Mouse (Mus musculus) erythroblast, embryonic 14.5 days (primary cell): ENCODE measurements around the gene Rad54l. TPM values are rescaled to one million over a fixed set of nuclear protein-coding genes. Genes with fewer than 3 reads are reported as not detected.

Experiments
- H3K27me3 ChIP-seq: 2 replicates; pipeline ENCODE4 v1.6.1; 2012; ENCODE audit warnings: inconsistent platforms; ENCODE audit not compliant: control insufficient read depth
- H3K36me3 ChIP-seq: 2 replicates; pipeline ENCODE4 v1.6.1; 2012; ENCODE audit warnings: mild to moderate bottlenecking, inconsistent platforms; ENCODE audit not compliant: control insufficient read depth
- H3K4me1 ChIP-seq: 2 replicates; pipeline ENCODE4 v1.6.1; 2012; ENCODE audit warnings: inconsistent platforms; ENCODE audit not compliant: control insufficient read depth
- H3K4me3 ChIP-seq: replicated peaks from 2 replicates; pipeline ENCODE3; 2012; ENCODE audit warnings: moderate library complexity, mild to moderate bottlenecking, inconsistent platforms
- H3K9me3 ChIP-seq: 2 replicates; pipeline ENCODE4 v1.6.1; 2012; ENCODE audit warnings: low read length, inconsistent platforms, mixed read lengths; ENCODE audit not compliant: control insufficient read depth
- GATA1 ChIP-seq: IDR thresholded peaks from 2 replicates; pipeline ENCODE4 v1.6.1; 2012; ENCODE audit warnings: low read length, inconsistent platforms, mixed read lengths
- TAL1 ChIP-seq: IDR thresholded peaks from 3 replicates; pipeline ENCODE4 v1.6.1; 2012; ENCODE audit warnings: low read length, inconsistent platforms, mixed read lengths
- polyA plus RNA-seq: library from polyadenylated mRNA; stranded (reverse); fragments of >175 nt; gene quantifications from 2 replicates; pipeline ENCODE4 v1.2.3, GENCODE M21; 2012

The Rad54l gene
- polyA plus RNA-seq, 1 experiment = 0.21 TPM

DNA sequence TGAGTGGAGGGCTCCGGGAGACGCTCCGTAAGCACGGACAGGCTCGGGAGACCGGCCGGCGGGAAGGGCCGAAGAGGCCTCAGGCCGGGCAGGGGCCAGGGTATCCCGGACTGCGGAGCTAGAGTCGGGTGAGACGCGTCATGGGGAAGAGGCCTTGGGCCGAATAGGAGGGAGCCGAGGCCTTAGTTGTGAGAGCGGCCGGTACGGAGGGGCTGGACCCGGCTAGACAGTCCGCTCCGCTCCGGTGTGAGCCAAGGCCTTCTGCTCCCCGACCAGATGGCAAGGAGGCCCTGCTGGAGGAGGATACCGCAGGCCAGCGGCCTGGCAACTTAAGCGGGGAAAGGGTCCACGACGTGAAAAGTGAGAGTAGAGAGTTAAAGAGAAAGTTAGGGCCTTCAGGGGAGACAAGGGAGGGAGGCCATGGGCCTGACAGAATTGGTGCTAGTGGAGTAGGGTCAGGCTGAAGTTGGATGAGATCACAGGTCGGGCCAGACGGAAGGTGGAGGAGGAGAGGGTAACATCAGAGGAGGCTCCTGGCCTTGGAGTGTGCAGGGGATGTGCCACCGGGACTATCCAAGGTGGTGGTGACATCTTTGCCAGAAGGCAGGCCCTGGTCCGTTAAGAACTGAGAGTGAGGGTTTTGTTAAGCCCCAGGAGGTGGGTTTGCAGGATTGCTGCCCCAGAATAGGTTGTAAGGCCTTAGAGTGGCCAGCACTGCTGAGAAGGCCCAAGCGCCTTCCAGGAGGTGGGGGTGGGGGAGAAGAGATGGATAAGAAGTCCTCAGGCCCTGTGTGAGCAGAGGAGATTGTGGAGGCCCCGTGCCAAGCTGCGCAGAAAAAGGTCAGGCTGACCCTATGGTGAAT, 46.9 kb downstream of the Rad54l start:
- Histone ChIP-seq H3K4me1 (peaks cover 47% of the 10 kb centered on the region), H3K27me3 (no peaks in the 10 kb centered on the region), H3K9me3 (no peaks in the 10 kb centered on the region), H3K36me3 (peaks cover 46% of the 10 kb centered on the region), H3K4me3 (peak overlapping the region; percentile 68)
- no peak for TF ChIP-seq GATA1
- no peak for TF ChIP-seq TAL1

DNA sequence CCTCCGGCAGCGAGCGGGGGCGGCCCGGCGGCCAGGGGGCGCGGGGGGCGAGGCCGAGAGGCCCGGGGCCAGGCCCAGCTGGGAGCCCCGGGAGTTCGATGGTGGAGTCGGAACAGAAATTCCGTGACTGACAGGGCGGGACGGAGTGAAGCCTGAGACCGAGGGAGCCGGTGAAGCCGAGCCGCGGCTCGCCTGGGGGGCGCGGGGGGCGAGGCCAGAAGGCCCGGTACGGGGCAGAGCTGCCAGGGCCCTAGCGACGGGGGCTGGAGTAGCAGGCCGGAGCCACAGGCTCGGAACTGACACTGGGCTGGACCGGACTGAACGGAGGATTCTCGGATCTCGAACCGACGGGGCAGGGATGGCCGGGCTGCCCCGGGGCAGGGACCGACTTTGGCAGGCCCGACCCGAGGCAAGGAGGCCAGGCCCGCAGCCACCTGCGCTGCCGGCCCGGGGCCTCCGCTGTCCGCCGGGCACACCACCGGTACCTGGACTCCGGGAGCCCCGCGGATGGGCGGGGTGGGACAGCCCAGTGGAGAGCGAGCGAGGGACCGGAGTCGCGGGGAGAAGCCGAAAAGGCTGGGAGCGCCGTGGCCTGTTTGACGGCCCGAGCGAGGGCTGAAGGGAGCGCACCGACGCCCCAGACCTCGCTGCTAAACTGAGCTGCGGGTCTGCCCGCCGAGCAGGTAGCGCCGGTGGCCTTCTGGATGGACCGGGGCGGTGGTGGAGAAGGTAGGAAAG, 47.7 kb downstream of the Rad54l start:
- Histone ChIP-seq H3K9me3 (no peaks in the 10 kb centered on the region), H3K27me3 (no peaks in the 10 kb centered on the region), H3K4me1 (peaks cover 47% of the 10 kb centered on the region), H3K4me3 (peak overlapping the region; percentile 68), H3K36me3 (peaks cover 44% of the 10 kb centered on the region)
- TF ChIP-seq GATA1 = no peak
- TF ChIP-seq TAL1 = no peak

DNA sequence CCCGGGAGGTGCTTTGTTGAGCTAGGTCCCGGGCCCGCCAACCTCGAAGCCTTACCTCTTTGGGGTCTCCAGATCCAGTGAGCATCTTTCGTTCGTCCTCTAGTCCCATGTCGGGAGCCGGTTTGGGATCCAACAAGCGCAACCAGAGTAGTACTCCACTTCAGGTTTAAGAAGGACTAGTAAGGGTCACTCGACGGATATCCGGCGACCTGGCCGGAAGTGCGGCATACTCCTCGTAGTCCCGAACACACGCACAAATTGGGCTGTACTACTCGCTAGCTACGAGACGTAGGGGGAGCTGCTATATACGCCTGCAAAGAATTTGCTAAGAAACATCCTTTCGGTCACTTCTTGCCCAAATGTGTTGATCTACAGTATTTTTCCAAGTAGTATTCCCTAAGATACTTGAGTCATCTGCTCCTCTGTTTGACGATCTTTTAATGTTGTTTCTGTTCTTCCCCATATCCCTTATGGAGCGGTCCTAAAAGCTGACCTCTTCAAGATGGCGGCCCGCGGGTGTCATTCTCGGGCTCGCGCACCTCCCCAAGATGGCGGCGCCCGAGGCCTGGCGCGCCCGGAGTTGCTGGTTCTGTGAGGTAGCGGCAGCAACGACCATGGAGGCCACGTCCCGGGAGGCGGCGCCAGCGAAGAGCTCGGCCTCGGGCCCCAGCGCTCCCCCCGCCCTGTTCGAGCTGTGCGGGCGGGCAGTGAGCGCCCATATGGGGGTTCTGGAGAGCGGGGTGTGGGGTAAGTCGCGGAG, 48.4 kb downstream of the Rad54l start, which contains the start of the genes Uqcrh and Lrrc41:
Gene Uqcrh, minus strand, starts transcription at position 211 of the 760 bp plus-strand sequence.
Gene Lrrc41, plus strand, starts transcription at position 409 of the 760 bp plus-strand sequence.
- Histone ChIP-seq H3K36me3 (peaks cover 44% of the 10 kb centered on the region), H3K9me3 (no peaks in the 10 kb centered on the region), H3K27me3 (no peaks in the 10 kb centered on the region), H3K4me1 (peaks cover 47% of the 10 kb centered on the region), H3K4me3 (peak within 1 kb of the TSS; percentile 68)
- no peak for TF ChIP-seq TAL1
- TF ChIP-seq GATA1 = no peak

DNA sequence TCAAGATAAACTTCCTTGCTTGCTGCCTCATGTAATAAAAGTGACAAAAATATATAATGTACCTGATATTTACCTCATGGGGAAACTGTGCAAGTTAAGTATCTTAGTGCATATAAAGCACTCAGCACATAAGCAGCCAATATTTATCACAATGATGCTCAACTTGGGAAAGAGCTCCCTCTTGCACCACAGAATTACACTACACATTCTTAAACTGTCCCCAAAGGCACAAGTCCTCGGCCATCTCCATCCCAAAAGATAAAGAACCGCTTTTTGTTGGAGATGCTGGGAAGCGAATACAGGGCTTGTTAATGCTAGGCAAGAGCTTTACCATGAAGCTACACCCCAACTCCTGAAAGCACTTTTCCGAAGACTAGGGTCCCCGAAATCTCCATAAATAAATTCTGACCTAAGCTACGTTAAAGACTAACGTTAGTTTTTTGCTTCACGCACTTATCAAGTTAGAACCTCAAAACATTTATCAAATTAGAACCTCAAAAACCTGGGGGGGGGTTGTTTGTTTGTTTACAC, 49.3 kb downstream of the Rad54l start:
- Histone ChIP-seq H3K9me3 (no peaks in the 10 kb centered on the region), H3K4me1 (peaks cover 47% of the 10 kb centered on the region), H3K4me3 (peak overlapping the region; percentile 68), H3K36me3 (peaks cover 46% of the 10 kb centered on the region), H3K27me3 (no peaks in the 10 kb centered on the region)
- no peak for TF ChIP-seq TAL1
- TF ChIP-seq GATA1 = no peak

DNA sequence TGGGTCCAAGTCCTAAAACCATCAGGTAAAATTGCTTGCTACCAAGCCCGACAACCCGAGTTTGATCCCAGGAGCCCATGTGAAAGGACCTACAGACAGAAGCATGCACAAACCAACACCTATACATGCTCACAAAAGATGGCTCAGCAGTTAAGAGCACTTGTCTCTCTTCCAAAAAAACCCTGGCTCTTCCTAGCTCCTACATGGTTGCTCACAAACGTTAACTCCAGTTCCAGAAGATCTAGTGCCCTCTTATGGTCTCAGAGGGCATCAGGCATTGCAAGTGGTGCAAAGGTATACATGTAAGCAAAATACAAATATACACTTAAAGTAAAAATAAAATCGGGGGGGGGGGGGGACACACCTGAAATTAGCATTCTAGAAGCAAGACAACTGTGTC, 50.3 kb downstream of the Rad54l start:
- no peak for TF ChIP-seq GATA1
- TF ChIP-seq TAL1 = no peak

DNA sequence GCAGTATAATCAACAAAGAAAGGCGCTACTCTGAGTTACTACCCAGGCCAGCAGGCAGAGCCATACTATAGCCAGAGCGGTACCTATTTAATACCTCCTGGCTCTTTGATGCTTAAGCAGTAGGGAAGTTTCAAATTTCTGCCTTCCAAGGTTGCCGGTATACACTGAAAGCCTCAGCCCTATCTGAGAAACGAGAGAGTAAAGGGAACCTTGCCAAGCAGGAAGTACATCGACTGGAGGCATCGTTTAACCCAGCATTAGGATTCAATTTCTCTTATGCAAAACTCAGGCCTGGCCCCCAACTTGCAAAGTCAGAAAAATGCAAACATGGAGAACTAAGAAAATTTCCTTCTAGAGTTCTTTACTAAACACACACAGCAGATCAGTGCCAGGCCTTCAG, 53.4 kb downstream of the Rad54l start:
- Histone ChIP-seq H3K9me3 (no peaks in the 10 kb centered on the region), H3K4me1 (peaks cover 20% of the 10 kb centered on the region), H3K4me3 (no peak overlapping the region), H3K27me3 (no peaks in the 10 kb centered on the region), H3K36me3 (peaks cover 72% of the 10 kb centered on the region)
- TF ChIP-seq GATA1 (no peak), TAL1 (no peak)

More for the DNA sequence above, 50.3 kb downstream of the Rad54l start:
- no peaks in the 10 kb centered on the region for H3K9me3 ChIP-seq
- no peaks in the 10 kb centered on the region for H3K27me3 ChIP-seq
- peaks cover 49% of the 10 kb centered on the region for H3K36me3 ChIP-seq
- peak overlapping the region; percentile 68 for H3K4me3 ChIP-seq
- H3K4me1 ChIP-seq = peaks cover 42% of the 10 kb centered on the region

DNA sequence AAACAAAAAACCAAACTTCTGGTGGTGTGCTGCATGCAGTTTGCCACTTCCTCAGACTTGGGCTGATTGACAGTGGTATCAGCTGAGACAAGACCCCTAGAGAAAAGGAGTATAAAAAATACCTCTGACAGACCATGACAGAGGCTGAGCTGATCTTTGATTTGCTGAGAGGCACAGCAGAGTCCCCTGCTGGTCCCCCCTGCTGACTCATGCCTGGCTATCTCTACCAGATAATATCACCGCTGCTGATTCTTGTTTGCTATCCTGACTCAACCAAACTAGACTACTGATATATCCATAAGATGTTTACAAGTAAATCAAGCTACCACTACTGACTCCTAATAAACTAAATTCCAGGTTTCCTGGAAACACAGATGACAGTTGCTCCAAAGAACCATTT, 59.6 kb downstream of the Rad54l start:
- peaks cover 44% of the 10 kb centered on the region for H3K36me3 ChIP-seq
- no peak overlapping the region for H3K4me3 ChIP-seq
- H3K27me3 ChIP-seq = no peaks in the 10 kb centered on the region
- TF ChIP-seq GATA1 (no peak), TAL1 (no peak)
- H3K9me3 ChIP-seq = no peaks in the 10 kb centered on the region
- H3K4me1 ChIP-seq = peaks cover 7% of the 10 kb centered on the region

DNA sequence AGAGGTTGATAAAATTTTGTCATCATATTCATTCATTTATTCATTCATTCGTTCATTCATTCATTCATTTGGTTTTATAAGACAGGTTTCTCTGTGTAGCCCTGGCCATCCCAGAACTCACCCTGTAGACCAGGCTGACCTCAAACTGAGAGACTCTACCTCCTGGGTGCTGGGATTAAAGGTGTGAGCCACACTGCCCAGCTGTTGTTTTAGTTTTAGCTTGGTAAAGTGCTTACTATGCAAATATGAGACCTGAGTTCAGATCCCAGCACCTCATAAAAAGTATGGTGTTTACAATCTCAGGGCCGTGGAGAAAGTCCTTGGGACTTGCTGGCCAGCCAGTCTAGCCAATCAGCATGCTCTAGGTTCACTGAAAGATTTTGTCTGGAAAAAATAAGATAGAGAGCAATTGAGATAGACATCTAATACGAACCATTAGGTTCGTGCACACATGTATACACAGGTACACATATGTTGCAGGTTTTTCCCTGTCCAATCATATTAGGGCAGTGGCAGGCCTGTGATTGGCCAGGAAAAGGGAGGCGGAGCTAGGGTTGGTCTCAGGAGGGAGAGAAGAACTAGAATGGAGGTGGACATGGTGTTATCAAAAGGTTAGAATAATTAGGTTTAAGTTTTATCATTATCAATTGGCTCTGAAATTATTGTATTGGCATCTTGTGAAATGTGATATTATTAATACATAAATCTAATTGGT, 64.3 kb downstream of the Rad54l start:
- Histone ChIP-seq H3K4me3 (no peak overlapping the region), H3K36me3 (peaks cover 2% of the 10 kb centered on the region), H3K27me3 (no peaks in the 10 kb centered on the region), H3K9me3 (no peaks in the 10 kb centered on the region), H3K4me1 (peaks cover 12% of the 10 kb centered on the region)
- TF ChIP-seq GATA1 = no peak
- no peak for TF ChIP-seq TAL1
